Mouse (Mus musculus): ENCODE data around the gene Cers3.

- TF ChIP-seq CTCF (IDR thresholded peaks at IDR 0.05; ENCODE audit: low read depth, low read length) (no peak), TAL1 (conservative IDR thresholded peaks at IDR 0.05; ENCODE audit: low read depth, low read length) (no peak)
These were observed 123.8 kb downstream of the Cers3 start for GRCm38 (mm10) chr7:66866944-66867718.

Measured in G1E (cell line).